Mouse (Mus musculus) ES-Bruce4 (cell line): Measurements from ENCODE around the gene Ppp1r3g. TPM values are rescaled to one million over a fixed set of nuclear protein-coding genes. Genes with fewer than 3 reads are reported as not detected.

Experiments used
- H3K27ac ChIP-seq: 2 replicates; pipeline ENCODE4 v1.5.1; 2012; ENCODE audit warnings: low read length, inconsistent platforms; ENCODE audit not compliant: insufficient read depth
- H3K27me3 ChIP-seq: 2 replicates; pipeline ENCODE4 v1.6.1; 2012; ENCODE audit warnings: mild to moderate bottlenecking, low read length, inconsistent platforms; ENCODE audit not compliant: control insufficient read depth, poor library complexity, insufficient read depth, severe bottlenecking
- H3K36me3 ChIP-seq: 2 replicates; pipeline ENCODE4 v1.6.1; 2012; ENCODE audit warnings: inconsistent platforms, mild to moderate bottlenecking, low read length, moderate library complexity; ENCODE audit not compliant: control insufficient read depth, poor library complexity, insufficient read depth, severe bottlenecking
- H3K4me1 ChIP-seq: one replicate; pipeline ENCODE4 v1.8.1; 2011; ENCODE audit warnings: low read length; ENCODE audit not compliant: control insufficient read depth, insufficient read depth
- H3K4me3 ChIP-seq: 2 replicates; pipeline ENCODE4 v1.5.1; 2011; ENCODE audit warnings: low read depth, mild to moderate bottlenecking, low read length
- H3K9ac ChIP-seq: 2 replicates; pipeline ENCODE4 v1.6.1; 2012; ENCODE audit warnings: low read depth, mild to moderate bottlenecking, inconsistent platforms; ENCODE audit not compliant: poor library complexity, severe bottlenecking
- H3K9me3 ChIP-seq: replicated peaks from 2 replicates; pipeline ENCODE4 v1.6.1; 2012; ENCODE audit warnings: mild to moderate bottlenecking, low read length, inconsistent platforms; ENCODE audit not compliant: control insufficient read depth, poor library complexity, insufficient read depth, severe bottlenecking
- CTCF ChIP-seq: IDR thresholded peaks from one replicate; pipeline ENCODE4 v1.8.1; 2011; ENCODE audit warnings: low read depth, low read length
- EP300 ChIP-seq: IDR thresholded peaks from 2 replicates; pipeline ENCODE4 v1.6.1; 2011; ENCODE audit warnings: low read depth, low read length; ENCODE audit not compliant: insufficient read depth
- POLR2A ChIP-seq: IDR thresholded peaks from one replicate; pipeline ENCODE4 v1.8.1; 2011; ENCODE audit warnings: low read length; ENCODE audit not compliant: insufficient read depth
- polyA plus RNA-seq: library from polyadenylated mRNA; stranded (reverse); fragments of >200 nt; gene quantifications from 2 replicates; pipeline ENCODE4 v1.2.4, GENCODE M21; 2011; ENCODE audit warnings: low read depth; ENCODE audit not compliant: missing spikeins, insufficient read depth, insufficient read length

The Ppp1r3g gene
- polyA plus RNA-seq, 1 experiment: not detected

GRCm38 (mm10) chr13:36019309-36020274, 61.0 kb downstream of the Ppp1r3g start:
- TF ChIP-seq EP300 (no peak), POLR2A (no peak), CTCF (no peak)
- Histone ChIP-seq H3K4me1 (no peaks in the 10 kb centered on the region), H3K27me3 (no peaks in the 10 kb centered on the region), H3K36me3 (no peaks in the 10 kb centered on the region), H3K9me3 (no peaks in the 10 kb centered on the region), H3K9ac (no peak overlapping the region), H3K27ac (no peak overlapping the region), H3K4me3 (no peak overlapping the region)

Other genes with a start within 250 kb of the Ppp1r3g start
- gene Rpp40, start 52.5 kb upstream of the Ppp1r3g start, polyA plus RNA-seq: 38.5 and 40.5 TPM in 2 replicates
- gene Fars2, start 158.6 kb downstream of the Ppp1r3g start, polyA plus RNA-seq: 23.3 and 24.3 TPM in 2 replicates
- gene Lyrm4, start 158.7 kb downstream of the Ppp1r3g start, polyA plus RNA-seq: 8.4 and 8.5 TPM in 2 replicates